ENCODE assay signal across 31 mouse cellular contexts in the genomic region with DNA sequence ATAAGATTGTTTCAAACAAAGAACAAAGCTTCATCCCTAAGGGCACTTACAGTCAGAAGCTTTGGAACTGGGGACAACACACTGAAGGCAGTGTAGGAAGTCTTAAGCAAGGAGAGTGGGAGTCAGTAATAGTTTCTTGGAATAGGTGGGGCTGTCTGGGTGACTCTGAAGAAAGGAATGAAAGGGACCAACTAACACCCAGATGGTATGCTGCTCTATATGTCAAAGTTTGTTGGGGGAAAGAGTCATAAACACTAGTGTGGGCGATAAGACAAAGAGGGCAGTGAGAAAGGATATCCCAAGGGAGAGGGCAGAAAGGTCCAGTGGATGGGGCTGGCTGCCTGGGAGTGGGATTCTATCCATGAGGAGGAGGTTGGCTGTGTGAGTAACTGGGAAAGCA. TPM values are rescaled to one million over a fixed set of nuclear protein-coding genes. Genes with fewer than 3 reads are reported as not detected.
A peak's percentile ranks its signal among the peaks of the same experiment; 100 is the strongest.
DNase-seq lines count a peak whose midpoint lies in the region; ATAC-seq lines count a peak whose summit lies in the region.
"Had no signal": no experiment of that assay in that cellular context is flagged by ENCODE, and none has a peak within 500 bp of the region (broad histone marks: within the 10 kb centered on the region; RNA-seq: fewer than 3 reads in every experiment).

No protein-coding gene starts in this region.

- H3K4me3 ChIP-seq in embryonic facial prominence, embryonic 14.5 days (ENCODE audit: low read depth, low read length): no peak overlapping the region
- H3K4me3 ChIP-seq in hindbrain, embryonic 14.5 days (replicated peaks; ENCODE audit: low read length): no peak overlapping the region
- H3K4me3 ChIP-seq: embryonic facial prominence, embryonic 15.5 days; erythroblast, embryonic 14.5 days; forebrain, embryonic 10.5 days; forebrain, embryonic 13.5 days; gastrocnemius, adult 2 months; heart, adult 2 months; hindbrain, embryonic 10.5 days; hindbrain, embryonic 13.5 days had no signal

- 58% methylated on average over 1 of the region's 1 CpGs for WGBS in embryonic facial prominence, embryonic 14.5 days
- 63% methylated on average over 1 of the region's 1 CpGs for WGBS in hindbrain, embryonic 14.5 days

- H3K36me3 ChIP-seq in embryonic facial prominence, embryonic 14.5 days (ENCODE audit: control insufficient read depth, insufficient read depth, low read length): no peaks in the 10 kb centered on the region
- H3K36me3 ChIP-seq in hindbrain, embryonic 14.5 days (replicated peaks; ENCODE audit: control insufficient read depth, insufficient read depth): no peaks in the 10 kb centered on the region
- H3K36me3 ChIP-seq: embryonic facial prominence, embryonic 15.5 days; forebrain, embryonic 10.5 days; G1E; hindbrain, embryonic 10.5 days; hindbrain, embryonic 13.5 days had no signal

- no peaks in the 10 kb centered on the region for H3K4me1 ChIP-seq in embryonic facial prominence, embryonic 14.5 days (ENCODE audit: control insufficient read depth, insufficient read depth, low read length)
- no peaks in the 10 kb centered on the region for H3K4me1 ChIP-seq in hindbrain, embryonic 14.5 days (replicated peaks; ENCODE audit: control insufficient read depth, insufficient read depth, low read length)
- H3K4me1 ChIP-seq: embryonic facial prominence, embryonic 15.5 days; forebrain, embryonic 13.5 days; hindbrain, embryonic 10.5 days; hindbrain, embryonic 13.5 days had no signal

- 0 out of 2 replicates have a peak overlapping the region, but pooled peaks have one; percentile 8 for H3K27ac ChIP-seq in embryonic facial prominence, embryonic 14.5 days (replicated peaks; ENCODE audit: low read depth, low read length)
- no peak overlapping the region for H3K27ac ChIP-seq in hindbrain, embryonic 14.5 days
- H3K27ac ChIP-seq: embryonic facial prominence, embryonic 15.5 days; forebrain, embryonic 10.5 days; forebrain, embryonic 13.5 days; gastrocnemius, adult 2 months; heart, adult 2 months; hindbrain, embryonic 10.5 days; hindbrain, embryonic 13.5 days; hindbrain, postnatal 0 days had no signal

- no peak for ATAC-seq in embryonic facial prominence, embryonic 14.5 days (ENCODE audit: low read depth)
- no peak for ATAC-seq in hindbrain, embryonic 14.5 days (ENCODE audit: low FRiP score)
- ATAC-seq: forebrain, embryonic 13.5 days; forebrain, embryonic 16.5 days; hindbrain, postnatal 0 days; inflammation-experienced regulatory T-cells, adult 6 months; intestine, embryonic 16.5 days had no signal

- H3K4me2 ChIP-seq in embryonic facial prominence, embryonic 14.5 days (ENCODE audit: low read depth, low read length): no peak overlapping the region
- no peak overlapping the region for H3K4me2 ChIP-seq in hindbrain, embryonic 14.5 days (replicated peaks)
- H3K4me2 ChIP-seq: embryonic facial prominence, embryonic 15.5 days; forebrain, embryonic 13.5 days; heart, embryonic 11.5 days; hindbrain, embryonic 13.5 days had no signal

- peak; percentile 93 for DNase-seq in 3T3-L1 (ENCODE audit: low read depth, low spot score)
- no peak for DNase-seq in embryonic facial prominence, embryonic 14.5 days (ENCODE audit: low spot score)
- DNase-seq in gonadal fat pad, adult 2 months (ENCODE audit: low read depth): peak; percentile 3
- no peak for DNase-seq in spleen, adult 12 weeks (ENCODE audit: low spot score)
- no peak for DNase-seq in neural tube, embryonic 10.5 days (ENCODE audit: extremely low spot score, low spot score)
- no peak for DNase-seq in hindbrain, embryonic 14.5 days (ENCODE audit: low spot score)
- DNase-seq: adrenal gland, adult 2 months; adrenal gland, postnatal 14 days; B cell, adult 2 months; cerebellum, adult 11 months; cerebellum, adult 2 months; cerebellum, adult 9-11 months; cerebellum, postnatal 25 days; gastrocnemius, adult 2 months; gastrocnemius, postnatal 25 days; heart, adult 2 months; heart, postnatal 36 days; kidney, adult 18-20 months had no signal

- no peaks in the 10 kb centered on the region for H3K27me3 ChIP-seq in embryonic facial prominence, embryonic 14.5 days (replicated peaks; ENCODE audit: control insufficient read depth, insufficient read depth, low read length)
- H3K27me3 ChIP-seq in hindbrain, embryonic 14.5 days (ENCODE audit: control insufficient read depth, insufficient read depth, low read length): no peaks in the 10 kb centered on the region
- H3K27me3 ChIP-seq: CH12.LX; embryonic facial prominence, embryonic 15.5 days; forebrain, embryonic 13.5 days; hindbrain, embryonic 13.5 days had no signal

- no peak overlapping the region for H3K9ac ChIP-seq in embryonic facial prominence, embryonic 14.5 days (ENCODE audit: low read depth, low read length)
- no peak overlapping the region for H3K9ac ChIP-seq in hindbrain, embryonic 14.5 days
- H3K9ac ChIP-seq: embryonic facial prominence, embryonic 15.5 days; forebrain, embryonic 13.5 days; hindbrain, embryonic 13.5 days had no signal

- H3K9me3 ChIP-seq in embryonic facial prominence, embryonic 14.5 days (ENCODE audit: control insufficient read depth, low read length): no peaks in the 10 kb centered on the region
- H3K9me3 ChIP-seq in hindbrain, embryonic 14.5 days (ENCODE audit: control insufficient read depth, low read length): no peaks in the 10 kb centered on the region
- H3K9me3 ChIP-seq: embryonic facial prominence, embryonic 15.5 days; forebrain, embryonic 10.5 days; forebrain, embryonic 13.5 days; G1E; hindbrain, embryonic 10.5 days; hindbrain, embryonic 13.5 days had no signal

RNA-seq across cellular contexts. Expression of a gene that starts 20.3 kb away (rescaled TPM):
- 1.1 and 1.3 TPM in 2 replicates for polyA plus RNA-seq in embryonic facial prominence, embryonic 14.5 days (2014; fragmentation: Nextera tagmentation; extraction: Ambion mirVana)
- polyA plus RNA-seq in gonadal fat pad, adult 2 months (2012; rRNA removed): 0.22 and 0.36 TPM in 2 replicates
- polyA plus RNA-seq in hindbrain, embryonic 14.5 days (2014; fragmentation: Nextera tagmentation; extraction: Ambion mirVana): 0.64 and 0.94 TPM in 2 replicates
- polyA plus RNA-seq: erythroblast, embryonic 14.5 days; G1E; heart, embryonic 11.5 days; inflammation-experienced regulatory T-cells, adult 6 months had no signal

RNA-seq across cellular contexts. Expression of a gene that starts 36.9 kb away (rescaled TPM):
- polyA plus RNA-seq in embryonic facial prominence, embryonic 14.5 days (2014; fragmentation: Nextera tagmentation; extraction: Ambion mirVana): 26.2 and 29.3 TPM in 2 replicates
- polyA plus RNA-seq in gonadal fat pad, adult 2 months (2012; rRNA removed): 4.3 and 4.9 TPM in 2 replicates
- polyA plus RNA-seq in hindbrain, embryonic 14.5 days (2014; fragmentation: Nextera tagmentation; extraction: Ambion mirVana): 29.3 and 29.6 TPM in 2 replicates

Comparison
In these comparisons a context has a peak if more than half of its experiments do, and no peak if none do; other contexts are left out.
1. DNase-seq: peak in 3T3-L1 (single experiment) and gonadal fat pad, adult 2 months (single experiment); none in embryonic facial prominence, embryonic 14.5 days (single experiment), spleen, adult 12 weeks (single experiment), neural tube, embryonic 10.5 days (single experiment) and hindbrain, embryonic 14.5 days (single experiment).